Mouse (Mus musculus) c-Kit-positive CD71-positive TER-119-negative erythroid progenitor cells, embryonic 14.5 days (primary cell): ENCODE data around the gene Dnm1.

Source experiments
- DNase-seq: peaks from one replicate; pipeline ENCODE4 v3.0.0-alpha.2; 2013; ENCODE audit warnings: low read depth

The Dnm1 gene

GRCm38 (mm10) chr2:32353007-32353542, at the start of gene Dnm1:
Gene Dnm1, minus strand, starts transcription at chr2:32353338.
- DNase-seq: peak; percentile 76

DNA sequence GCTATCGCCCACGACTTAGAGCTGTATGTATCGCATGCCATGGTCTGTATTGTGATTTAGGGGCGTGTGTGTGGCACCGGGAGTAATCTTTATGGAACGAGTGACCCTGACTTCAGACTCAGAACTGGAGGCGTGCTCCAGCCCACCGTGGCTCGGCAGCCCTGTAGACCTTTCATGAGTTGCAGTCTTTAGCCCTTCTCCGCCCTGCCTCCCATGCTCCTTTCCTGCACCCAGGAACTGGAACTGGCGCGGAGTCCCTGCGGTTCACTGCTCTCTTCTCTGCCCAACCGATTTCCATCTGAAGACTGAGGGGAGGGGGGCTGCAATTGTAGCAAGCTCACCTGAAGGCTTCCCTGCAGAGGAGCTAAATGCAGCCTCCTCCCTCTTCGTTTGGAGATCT, 43.6 kb upstream of the Dnm1 start:
- no peak for DNase-seq

GRCm38 (mm10) chr2:32395946-32396621, 42.9 kb upstream of the Dnm1 start:
- peak; percentile 85 for DNase-seq

- peak; percentile 92 for DNase-seq
Observed at GRCm38 (mm10) chr2:32395484-32395945, 42.4 kb upstream of the Dnm1 start, which contains the start of gene Ptges2. Gene Ptges2, plus strand, starts transcription at chr2:32395896.

- DNase-seq: peak; percentile 58
Observed at GRCm38 (mm10) chr2:32394973-32395372, 41.8 kb upstream of the Dnm1 start.

DNA sequence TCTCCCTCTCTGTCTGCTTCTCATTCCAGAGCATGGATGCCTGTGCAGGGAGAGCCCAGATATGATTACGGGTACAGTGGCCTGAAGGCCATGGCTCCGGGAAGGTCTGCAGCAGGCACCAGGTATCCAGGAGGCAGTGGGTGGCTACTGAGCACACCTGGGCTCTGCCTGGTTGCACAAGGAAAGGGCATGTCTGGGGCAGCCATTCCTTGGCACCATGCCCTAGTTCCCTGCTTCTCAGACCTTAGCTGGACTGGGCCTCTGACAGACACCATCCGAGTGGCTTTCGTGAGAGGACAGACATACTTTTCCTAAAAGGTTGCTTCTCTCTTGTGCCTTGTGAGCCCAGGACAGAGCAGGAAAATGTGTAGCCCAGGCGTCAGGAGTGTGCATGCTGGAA, 38.9 kb upstream of the Dnm1 start:
- DNase-seq: no peak

DNA sequence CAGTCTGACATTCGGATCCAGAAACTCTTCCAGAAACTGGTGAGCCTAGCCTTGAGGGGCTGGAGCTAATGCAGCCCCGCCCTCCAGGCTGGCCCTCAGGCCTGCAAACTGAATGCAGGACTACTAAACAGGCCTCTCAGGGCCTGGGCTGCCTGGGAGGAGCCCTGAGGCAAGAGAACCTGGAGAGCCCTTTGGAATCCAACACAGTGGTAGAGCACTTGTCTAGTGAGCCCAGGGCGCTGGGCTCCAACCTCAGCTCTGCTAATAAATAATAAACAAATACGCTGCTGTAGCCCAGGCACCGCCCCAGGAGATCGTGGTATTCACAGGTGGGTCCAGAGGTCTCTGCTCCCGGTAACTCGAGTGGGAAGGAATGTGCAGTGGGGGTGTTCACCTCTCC, 37.7 kb upstream of the Dnm1 start:
- DNase-seq: no peak

DNA sequence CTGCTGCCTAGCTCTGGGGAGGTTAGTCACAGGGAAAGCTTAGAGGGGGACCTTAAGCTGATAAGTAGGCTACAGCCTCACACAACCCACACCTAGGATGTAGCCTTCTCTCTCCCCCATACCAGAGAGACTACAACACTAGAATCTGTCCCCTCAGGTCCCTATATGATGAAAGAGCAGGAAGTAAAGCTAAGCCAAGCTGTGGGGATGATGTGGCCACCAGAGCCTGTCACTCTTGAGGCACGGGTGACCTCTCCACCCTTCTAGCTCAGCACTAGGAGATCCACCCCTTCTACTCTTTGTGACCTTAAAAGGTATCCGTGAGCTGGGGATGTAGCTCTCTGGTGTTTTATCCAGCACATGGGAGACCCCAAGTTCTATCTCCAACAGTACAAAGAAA, 36.0 kb upstream of the Dnm1 start:
- no peak for DNase-seq

- DNase-seq: no peak
Observed at GRCm38 (mm10) chr2:32387706-32388490, 34.8 kb upstream of the Dnm1 start, which contains the start of gene Lcn2. Gene Lcn2, minus strand, starts transcription at chr2:32388252.

- DNase-seq: no peak
Observed at GRCm38 (mm10) chr2:32382689-32383088, 29.6 kb upstream of the Dnm1 start.

DNA sequence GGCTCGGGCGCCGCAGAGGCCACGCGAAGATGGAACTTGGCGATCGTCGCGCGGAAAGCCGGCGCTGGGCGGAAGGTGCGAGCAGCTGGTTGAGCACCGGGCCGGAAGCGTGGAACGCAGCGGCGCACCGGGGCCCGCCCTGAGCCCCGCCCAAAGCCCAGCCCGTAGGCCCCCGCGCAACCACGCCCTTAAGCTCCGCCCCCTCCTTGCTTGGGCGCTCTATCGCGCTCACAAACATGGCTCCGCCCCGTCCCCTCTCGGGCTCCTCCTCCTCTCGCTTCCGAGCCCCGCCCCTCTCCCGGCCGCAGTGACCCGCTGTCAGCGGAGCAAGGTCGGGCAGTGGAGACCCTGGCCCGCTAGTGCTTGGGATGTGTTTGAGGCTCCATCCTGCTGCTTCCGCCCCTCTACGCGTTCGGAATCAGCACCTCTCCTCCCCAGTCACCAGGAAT, 28.7 kb upstream of the Dnm1 start, which contains the start of gene 1110008P14Rik:
1110008P14Rik (minus strand) TSS at position 164 of the 449 bp plus-strand sequence.
- DNase-seq: peak; percentile 96

- DNase-seq: no peak
Observed at GRCm38 (mm10) chr2:32381141-32381774, 28.1 kb upstream of the Dnm1 start.

GRCm38 (mm10) chr2:32380001-32380500, 26.9 kb upstream of the Dnm1 start:
- DNase-seq: no peak

DNA sequence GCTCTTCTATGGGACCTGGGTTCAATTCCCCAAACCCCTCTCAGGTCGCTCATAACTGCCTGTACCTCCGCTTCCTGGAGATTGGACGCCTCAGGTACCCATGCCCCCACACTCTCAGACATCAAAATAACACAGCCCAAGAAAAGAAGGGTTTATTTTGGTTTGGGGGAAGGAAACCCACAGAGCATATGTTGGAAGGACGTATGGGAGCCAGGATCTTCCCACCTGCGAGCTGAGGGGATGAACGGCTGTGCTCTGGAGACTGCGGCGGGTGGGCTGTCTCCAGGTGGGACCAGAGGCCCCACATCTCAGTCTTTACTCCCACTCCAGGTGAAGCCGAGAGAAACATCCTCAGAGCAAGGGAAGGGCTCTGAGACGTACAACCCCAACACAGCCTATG, 23.8 kb upstream of the Dnm1 start:
- no peak for DNase-seq

DNA sequence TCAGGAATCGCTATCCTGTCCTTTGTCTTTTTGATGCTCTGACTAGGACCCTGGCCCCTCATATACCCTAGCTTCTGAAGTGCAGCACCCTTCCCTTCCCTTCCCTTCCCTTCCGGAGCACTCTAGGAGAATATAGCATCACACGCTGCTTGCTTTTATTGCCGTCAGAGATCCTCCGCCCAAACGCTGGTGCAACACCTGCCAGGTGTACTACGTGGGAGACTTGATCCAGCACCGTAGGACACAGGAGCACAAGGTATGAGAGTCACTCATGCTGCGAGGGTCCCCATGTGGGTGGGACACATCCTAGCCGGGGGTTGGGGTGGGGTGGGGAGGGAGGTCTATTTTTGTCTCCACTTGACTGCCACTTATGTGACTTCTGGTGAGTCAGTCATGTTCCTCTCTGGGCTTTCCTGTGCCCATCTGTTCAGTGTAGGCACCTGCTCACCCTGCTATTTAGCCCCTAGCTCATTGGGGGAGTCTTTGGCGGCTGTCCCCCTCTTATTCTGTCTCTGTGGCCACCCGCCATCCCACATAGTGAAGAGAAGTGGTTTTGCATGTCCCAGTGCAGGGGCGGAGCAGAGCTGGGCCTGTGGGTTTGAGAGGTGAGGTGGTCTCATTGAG, 22.3 kb upstream of the Dnm1 start:
- no peak for DNase-seq

DNA sequence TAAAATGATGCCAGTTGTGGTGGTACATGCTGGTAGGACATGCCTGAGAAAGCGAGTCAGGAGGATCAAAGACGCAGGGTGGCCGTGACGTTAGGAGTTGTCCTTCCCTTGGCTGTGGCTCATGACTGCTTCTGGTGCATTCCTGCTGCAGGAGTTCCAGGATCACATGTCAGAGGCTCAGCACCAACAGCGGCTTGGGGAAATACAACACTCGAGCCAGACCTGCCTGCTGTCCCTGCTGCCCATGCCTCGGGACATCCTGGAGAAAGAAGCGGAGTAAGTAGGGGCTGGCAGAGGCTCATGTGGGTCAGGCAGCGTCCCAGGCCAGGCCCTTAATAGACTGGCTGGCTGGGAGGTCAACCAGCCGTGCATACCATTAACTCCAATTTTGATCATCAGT, 21.1 kb upstream of the Dnm1 start:
- no peak for DNase-seq

GRCm38 (mm10) chr2:32367315-32367714, 14.2 kb upstream of the Dnm1 start:
- DNase-seq: no peak

GRCm38 (mm10) chr2:32364121-32364520, 11.0 kb upstream of the Dnm1 start:
- no peak for DNase-seq

DNA sequence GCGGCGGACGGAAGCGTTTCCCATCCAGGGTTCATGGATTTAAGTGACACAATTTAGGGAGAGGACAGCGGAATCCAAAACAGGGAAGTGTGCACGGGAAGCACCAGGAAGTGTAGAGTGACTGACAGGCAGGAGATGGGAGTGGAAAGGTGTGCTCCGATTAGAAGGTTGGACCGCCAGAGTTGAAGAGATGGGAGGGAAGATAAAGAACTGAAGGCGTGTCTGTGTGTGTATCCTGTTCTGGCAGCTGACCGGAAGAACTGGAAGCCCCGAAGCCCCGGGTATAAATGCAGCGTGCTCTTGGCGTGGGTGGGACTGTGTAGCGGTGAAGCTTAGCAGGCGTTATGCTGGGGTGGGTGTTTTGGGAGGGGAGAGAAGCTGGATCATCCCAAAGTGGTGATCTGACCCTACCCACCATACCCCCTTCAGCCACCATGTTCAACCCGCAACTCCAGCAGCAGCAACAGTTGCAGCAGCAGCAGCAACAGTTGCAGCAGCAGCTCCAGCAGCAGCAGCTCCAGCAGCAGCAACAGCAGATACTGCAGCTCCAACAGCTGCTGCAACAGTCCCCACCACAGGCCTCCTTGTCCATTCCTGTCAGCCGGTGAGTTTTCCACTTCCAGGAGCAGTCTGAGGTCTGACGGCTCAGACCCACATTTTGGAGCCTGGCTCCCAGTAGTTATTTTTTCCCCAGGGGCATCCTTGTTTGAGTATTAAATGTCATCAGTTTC, 10.4 kb upstream of the Dnm1 start:
- peak; percentile 31 for DNase-seq

GRCm38 (mm10) chr2:32362817-32363340, 9.7 kb upstream of the Dnm1 start:
- peak; percentile 76 for DNase-seq

- peak; percentile 34 for DNase-seq
Observed at GRCm38 (mm10) chr2:32362274-32362673, 9.1 kb upstream of the Dnm1 start.
